Mouse (Mus musculus) layer of hippocampus, postnatal 36 days (tissue): Measurements from ENCODE around the gene Ramp2. TPM values are rescaled to one million over a fixed set of nuclear protein-coding genes. Genes with fewer than 3 reads are reported as not detected.

ENCODE experiments used
- DNase-seq, 2 experiments: peaks; one replicate each; pipeline ENCODE4 v3.0.0; 2022
- total RNA-seq, 2 experiments: library from RNA; stranded (reverse); gene quantifications; 2 replicates each; pipeline ENCODE4 v1.2.3; 2021

The Ramp2 gene
- total RNA-seq, 2 experiments from 2014 or later = 63.7 to 68.0 TPM

DNA sequence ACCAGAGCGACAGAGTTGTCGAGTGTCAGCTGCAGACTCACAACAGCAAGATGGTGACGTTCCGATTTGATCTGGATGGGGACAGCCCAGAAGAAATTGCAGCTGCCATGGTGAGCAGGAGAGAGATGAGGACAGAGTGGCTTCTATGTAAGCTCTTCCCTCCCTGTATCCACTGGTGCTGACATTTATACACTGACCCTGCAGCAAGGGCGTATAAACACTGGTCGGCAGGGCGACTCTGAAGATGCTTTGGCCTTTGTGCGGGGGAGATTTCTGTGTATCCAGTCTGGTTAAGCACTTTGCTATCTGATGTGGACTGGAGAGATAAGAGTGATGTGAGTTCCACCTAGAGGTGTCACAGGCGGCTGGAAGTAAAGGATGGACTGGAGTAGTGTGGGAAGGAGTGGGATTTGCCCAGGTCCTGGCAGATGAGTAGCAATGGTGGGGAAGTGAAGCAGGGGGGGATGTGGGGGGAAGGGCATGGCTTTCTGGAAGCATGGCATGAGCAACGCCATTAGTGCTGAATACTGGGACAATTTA is 23.8 kb downstream of the Ramp2 start:
- DNase-seq = no peak

GRCm38 (mm10) chr11:101272446-101272845 is 26.6 kb downstream of the Ramp2 start:
- DNase-seq = no peak

GRCm38 (mm10) chr11:101275309-101275708 is 29.5 kb downstream of the Ramp2 start:
- no peak for DNase-seq

DNA sequence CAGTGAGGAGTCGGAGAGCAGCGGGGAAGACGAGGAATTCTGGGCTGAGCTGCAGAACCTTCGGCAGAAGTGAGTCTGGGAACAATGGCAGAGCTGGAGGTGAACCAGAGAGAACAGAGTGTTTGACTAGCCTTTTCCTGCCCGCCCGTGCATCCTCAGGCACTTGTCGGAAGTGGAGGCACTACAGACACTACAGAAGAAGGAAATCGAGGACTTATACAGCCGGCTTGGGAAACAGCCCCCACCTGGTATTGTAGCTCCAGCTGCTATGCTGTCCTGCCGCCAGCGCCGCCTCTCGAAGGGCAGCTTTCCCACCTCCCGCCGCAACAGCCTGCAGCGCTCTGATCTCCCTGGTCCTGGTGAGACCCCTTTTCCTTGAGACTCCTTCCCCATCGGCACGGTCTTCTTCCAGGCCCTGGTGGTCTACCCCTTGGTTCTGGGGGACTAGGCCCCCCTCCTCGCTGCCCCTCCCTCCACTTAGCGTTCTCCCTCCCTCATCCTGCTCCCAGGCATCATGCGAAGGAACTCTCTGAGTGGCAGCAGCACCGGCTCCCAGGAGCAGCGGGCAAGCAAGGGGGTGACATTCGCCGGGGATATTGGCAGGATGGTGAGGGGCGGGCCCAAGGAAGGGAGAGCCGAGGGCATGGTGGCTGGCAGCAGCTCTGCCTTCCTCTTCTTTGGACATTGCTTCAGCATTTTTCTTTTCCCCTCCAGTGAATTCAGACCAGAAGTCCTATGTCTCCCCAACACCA is 30.7 kb downstream of the Ramp2 start:
- no peak for DNase-seq

- DNase-seq = peak in 1 of 2 experiments; percentile 30
Observed at GRCm38 (mm10) chr11:101277381-101278222, 31.8 kb downstream of the Ramp2 start.

GRCm38 (mm10) chr11:101278223-101279192 is 32.7 kb downstream of the Ramp2 start, which contains the start of the genes Cntd1 and Coa3:
Cntd1 (plus strand) TSS chr11:101279012.
Coa3 (minus strand) TSS chr11:101279114.
- DNase-seq = peak; percentile 81 to 84

GRCm38 (mm10) chr11:101279193-101279569 is 33.4 kb downstream of the Ramp2 start:
- no peak for DNase-seq

- DNase-seq = no peak
Observed at GRCm38 (mm10) chr11:101280837-101281236, 35.0 kb downstream of the Ramp2 start.

GRCm38 (mm10) chr11:101282896-101283295 is 37.1 kb downstream of the Ramp2 start:
- DNase-seq = no peak

- DNase-seq = no peak
Observed at GRCm38 (mm10) chr11:101283805-101284204, 38.0 kb downstream of the Ramp2 start.

DNA sequence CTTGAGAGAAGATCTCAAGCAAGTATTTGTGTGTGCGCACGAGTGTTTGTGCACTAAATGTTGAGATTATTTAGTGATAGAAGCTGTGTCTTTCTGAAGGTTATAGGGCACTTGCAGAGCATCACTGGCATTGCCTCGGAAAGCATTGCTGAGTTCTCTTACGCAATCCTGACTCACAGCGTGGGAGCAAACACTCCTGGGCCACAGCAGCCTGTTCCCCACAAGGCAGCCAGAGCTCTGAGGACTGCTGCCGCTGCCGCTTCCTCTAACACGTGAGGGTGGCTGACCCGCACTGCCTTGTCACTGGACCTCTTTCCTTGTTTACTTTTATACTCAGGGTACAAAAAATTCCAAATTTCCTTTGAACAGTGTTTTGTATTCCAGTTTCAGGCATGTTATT is 41.5 kb downstream of the Ramp2 start:
- no peak for DNase-seq

GRCm38 (mm10) chr11:101291231-101291630 is 45.4 kb downstream of the Ramp2 start:
- no peak for DNase-seq

- no peak for DNase-seq
Observed at GRCm38 (mm10) chr11:101295191-101295590, 49.4 kb downstream of the Ramp2 start.

- no peak for DNase-seq
Observed at GRCm38 (mm10) chr11:101300881-101301280, 55.1 kb downstream of the Ramp2 start.

DNA sequence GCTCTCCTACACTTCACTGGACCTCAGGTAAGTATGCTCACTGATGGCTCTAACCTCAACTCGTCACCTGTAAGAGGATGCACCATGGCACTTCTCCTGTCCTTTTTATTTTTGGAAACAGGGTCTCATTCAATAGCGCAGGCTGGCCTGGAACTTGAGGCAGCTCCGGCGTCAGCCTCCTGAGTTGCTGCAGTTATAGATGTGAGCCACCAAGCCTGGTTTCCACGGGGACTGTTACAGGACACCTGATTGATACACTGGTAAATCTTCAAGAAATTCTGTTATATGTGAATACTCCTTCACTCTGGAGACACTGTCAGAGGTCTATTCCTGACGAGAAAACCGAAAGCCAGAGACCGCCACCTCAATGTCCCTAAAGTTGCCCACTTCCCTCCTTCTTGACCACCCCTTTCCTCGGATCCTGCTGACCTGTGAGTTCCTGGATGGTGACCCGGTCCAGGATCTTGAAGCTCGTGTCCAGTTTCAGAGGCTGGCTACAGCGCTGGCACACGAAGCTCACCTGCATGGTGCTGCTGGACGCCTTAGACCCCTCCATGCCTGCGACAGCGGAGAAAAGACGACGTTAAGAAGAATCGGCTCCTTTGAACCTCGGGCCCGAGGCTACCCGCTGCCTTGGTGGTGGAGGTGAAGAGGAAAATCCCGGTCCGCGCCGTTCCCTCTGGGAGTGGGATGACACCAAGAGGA is 55.6 kb downstream of the Ramp2 start:
- no peak for DNase-seq

GRCm38 (mm10) chr11:101302004-101302798 is 56.4 kb downstream of the Ramp2 start, which contains the start of gene Becn1:
Becn1 (minus strand) TSS chr11:101302286.
- peak; percentile 95 to 96 for DNase-seq

DNA sequence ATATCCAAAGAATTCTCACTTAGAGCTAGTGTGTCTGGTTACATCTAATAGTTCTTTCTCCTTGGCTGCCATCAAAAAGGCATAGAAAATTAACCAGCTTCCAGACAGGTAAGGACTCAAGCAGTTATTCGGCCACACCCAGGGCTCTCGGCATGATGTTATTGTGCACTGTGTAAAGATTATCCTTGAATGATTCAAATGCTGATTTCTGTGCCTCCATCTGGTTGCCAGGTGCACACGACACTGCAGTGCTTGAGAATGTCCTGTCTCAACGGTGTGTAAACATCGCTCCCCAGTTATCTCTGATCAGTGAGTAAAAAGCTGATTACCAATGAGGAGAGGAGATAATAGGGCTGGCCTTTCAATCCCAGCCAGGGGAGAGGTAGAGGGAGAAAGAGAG is 61.9 kb downstream of the Ramp2 start:
- no peak for DNase-seq
